Mouse (Mus musculus): ENCODE measurements around the gene Dgkg.

DNA sequence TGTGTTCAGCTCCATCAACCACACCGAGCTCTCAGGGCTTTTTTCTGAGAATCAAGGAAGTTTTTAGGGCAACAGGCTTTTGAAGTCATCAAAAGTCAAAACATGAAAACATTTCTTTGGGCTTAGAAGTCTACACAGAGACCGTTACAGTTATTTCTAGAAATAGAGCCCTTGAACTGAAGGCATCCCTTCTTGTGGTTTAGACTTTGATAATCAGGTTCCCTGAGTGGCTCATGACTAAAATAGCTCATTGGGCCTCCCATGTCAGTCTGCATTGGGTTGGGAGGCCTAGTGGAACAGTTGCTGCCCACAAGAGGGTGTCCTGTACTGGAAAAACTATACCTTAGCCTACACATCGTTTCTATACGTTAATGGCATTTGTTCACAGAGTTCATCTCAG is 130.6 kb downstream of the Dgkg start:
- TF ChIP-seq CTCF (IDR thresholded peaks at IDR 0.05; ENCODE audit: control insufficient read depth, insufficient read depth, low read length) (no peak), POLR2A (IDR thresholded peaks at IDR 0.05; ENCODE audit: borderline replicate concordance, control insufficient read depth, low read depth, low read length) (no peak)
